ENCODE assay signal across 19 mouse cellular contexts in genomic region chr1:81677768-81678400, GRCm38 (mm10).
DNase-seq lines count a peak whose midpoint lies in the region; ATAC-seq and TF ChIP-seq lines count a peak whose summit lies in the region.
"Had no signal": no experiment of that assay in that cellular context is flagged by ENCODE, and none has a peak within 500 bp of the region (broad histone marks: within the 10 kb centered on the region; RNA-seq: fewer than 3 reads in every experiment).

No protein-coding gene starts in this region.

- TF ChIP-seq CTCF in forebrain, postnatal 0 days (IDR thresholded peaks at IDR 0.05; ENCODE audit: low read depth) = no peak

- H3K27me3 ChIP-seq in forebrain, postnatal 0 days (ENCODE audit: insufficient read depth, low read length) = no peaks in the 10 kb centered on the region
- H3K27me3 ChIP-seq in forebrain, embryonic 12.5 days = no peaks in the 10 kb centered on the region
- H3K27me3 ChIP-seq in lung, embryonic 15.5 days = no peaks in the 10 kb centered on the region
- H3K27me3 ChIP-seq: liver, embryonic 13.5 days; neural tube, embryonic 13.5 days; stomach, embryonic 15.5 days had no signal

- peak; percentile 48 for DNase-seq in forebrain, postnatal 0 days
- DNase-seq in 3134 (ENCODE audit: extremely low read depth, insufficient read length, low spot score) = peak; percentile 9
- peak; percentile 79 for DNase-seq in Muller cell, postnatal 12 days (ENCODE audit: inconsistent ontology term)
- DNase-seq: cerebellum, adult 11-12 months; heart, adult 2 months; kidney, adult 9 months; layer of hippocampus, postnatal 36 days; left cerebral cortex, postnatal 4 days; liver, embryonic 13.5 days; retina, postnatal 1 day; thymus, postnatal 14 days had no signal

- WGBS in forebrain, postnatal 0 days = 48% methylated on average over 1 of the region's 1 CpGs
- 62% methylated on average over 1 of the region's 1 CpGs for WGBS in forebrain, embryonic 12.5 days
- WGBS in lung, embryonic 15.5 days = 40% methylated on average over 1 of the region's 1 CpGs

- H3K4me3 ChIP-seq in forebrain, postnatal 0 days (ENCODE audit: low read depth, low read length) = no peak overlapping the region
- no peak overlapping the region for H3K4me3 ChIP-seq in forebrain, embryonic 12.5 days (replicated peaks)
- H3K4me3 ChIP-seq in lung, embryonic 15.5 days = no peak overlapping the region
- H3K4me3 ChIP-seq: erythroblast, embryonic 14.5 days; heart, adult 2 months; liver, embryonic 13.5 days; neural tube, embryonic 13.5 days; stomach, embryonic 15.5 days had no signal

- H3K4me1 ChIP-seq in forebrain, postnatal 0 days (ENCODE audit: insufficient read depth) = no peaks in the 10 kb centered on the region
- no peaks in the 10 kb centered on the region for H3K4me1 ChIP-seq in forebrain, embryonic 12.5 days
- H3K4me1 ChIP-seq in lung, embryonic 15.5 days = peaks cover 18% of the 10 kb centered on the region
- H3K4me1 ChIP-seq: liver, embryonic 13.5 days; neural tube, embryonic 13.5 days; stomach, embryonic 15.5 days had no signal

- no peak overlapping the region for H3K4me2 ChIP-seq in forebrain, postnatal 0 days (ENCODE audit: low read depth)
- H3K4me2 ChIP-seq in forebrain, embryonic 12.5 days = no peak overlapping the region
- H3K4me2 ChIP-seq in lung, embryonic 15.5 days = no peak overlapping the region
- H3K4me2 ChIP-seq: liver, embryonic 13.5 days; neural tube, embryonic 13.5 days; stomach, embryonic 15.5 days had no signal

- no peak overlapping the region for H3K27ac ChIP-seq in forebrain, postnatal 0 days (ENCODE audit: low read depth, low read length)
- H3K27ac ChIP-seq in forebrain, embryonic 12.5 days = no peak overlapping the region
- H3K27ac ChIP-seq in lung, embryonic 15.5 days = no peak overlapping the region
- H3K27ac ChIP-seq: heart, adult 2 months; liver, embryonic 13.5 days; neural tube, embryonic 13.5 days; stomach, embryonic 15.5 days had no signal

- no peak overlapping the region for H3K9ac ChIP-seq in forebrain, postnatal 0 days
- H3K9ac ChIP-seq in forebrain, embryonic 12.5 days = no peak overlapping the region
- no peak overlapping the region for H3K9ac ChIP-seq in lung, embryonic 15.5 days
- H3K9ac ChIP-seq: liver, embryonic 13.5 days; neural tube, embryonic 13.5 days; stomach, embryonic 15.5 days had no signal

- H3K36me3 ChIP-seq in forebrain, postnatal 0 days (ENCODE audit: insufficient read depth) = no peaks in the 10 kb centered on the region
- H3K36me3 ChIP-seq in forebrain, embryonic 12.5 days (replicated peaks) = no peaks in the 10 kb centered on the region
- H3K36me3 ChIP-seq in lung, embryonic 15.5 days = no peaks in the 10 kb centered on the region
- H3K36me3 ChIP-seq: liver, embryonic 13.5 days; neural tube, embryonic 13.5 days; stomach, embryonic 15.5 days had no signal

- no peak for ATAC-seq in forebrain, postnatal 0 days
- no peak for ATAC-seq in forebrain, embryonic 12.5 days (ENCODE audit: low FRiP score)
- ATAC-seq in lung, embryonic 15.5 days (ENCODE audit: borderline replicate concordance, extremely low read depth, low FRiP score, low TSS enrichment) = peak; percentile 69; the same call in 1 of the 2 replicates
- ATAC-seq in megakaryocyte, adult 5-6 weeks (ENCODE audit: poor library complexity, severe bottlenecking) = no peak
- no peak for ATAC-seq in monocyte, adult 5-6 weeks (replicated peaks; ENCODE audit: insufficient number of reproducible peaks, low FRiP score, low TSS enrichment, poor library complexity, severe bottlenecking)
- ATAC-seq: hindbrain, embryonic 16.5 days had no signal

- H3K9me3 ChIP-seq in forebrain, postnatal 0 days (ENCODE audit: low read length) = no peaks in the 10 kb centered on the region
- H3K9me3 ChIP-seq in forebrain, embryonic 12.5 days = no peaks in the 10 kb centered on the region
- 0 out of 2 replicates have a peak, but pooled peaks cover 4% of the 10 kb centered on the region for H3K9me3 ChIP-seq in lung, embryonic 15.5 days
- H3K9me3 ChIP-seq: liver, embryonic 13.5 days; stomach, embryonic 15.5 days had no signal

Comparison
In these comparisons a context has a peak if more than half of its experiments do, and no peak if none do; other contexts are left out.
1. DNase-seq: peak in every context shown above with its lines; median percentile 79 in Muller cell, postnatal 12 days; 48 in forebrain, postnatal 0 days; 9 in 3134.